Mouse (Mus musculus) liver, embryonic 16.5 days (tissue): ENCODE measurements around the gene Frmd5. TPM values are rescaled to one million over a fixed set of nuclear protein-coding genes. Genes with fewer than 3 reads are reported as not detected.
A peak's percentile ranks its signal among the peaks of the same experiment; 100 is the strongest.

ENCODE experiments used
- ATAC-seq: fragments of 200-750 bp; cut with Nextera tagmentation; 2 replicates; pipeline ENCODE4 v1.8.0; 2017; ENCODE audit warnings: low read depth, mild to moderate bottlenecking, moderate number of reproducible peaks, moderate library complexity
- H3K27ac ChIP-seq: fragments of 300-500 bp; sonication (generic); 2 replicates; pipeline ENCODE4 v1.5.1; 2014; ENCODE audit warnings: mild to moderate bottlenecking, low read length
- H3K27me3 ChIP-seq: fragments of 300-500 bp; sonication (generic); 2 replicates; pipeline ENCODE4 v1.6.1; 2014; ENCODE audit warnings: low read depth, low read length, mixed read lengths; ENCODE audit not compliant: control insufficient read depth, insufficient read depth
- H3K36me3 ChIP-seq: fragments of 300-500 bp; sonication (generic); 2 replicates; pipeline ENCODE4 v1.6.1; 2014; ENCODE audit warnings: mild to moderate bottlenecking; ENCODE audit not compliant: control insufficient read depth, insufficient read depth
- H3K4me1 ChIP-seq: fragments of 300-500 bp; sonication (generic); 2 replicates; pipeline ENCODE4 v1.6.1; 2014; ENCODE audit warnings: low read depth, low read length, mixed read lengths; ENCODE audit not compliant: control insufficient read depth
- H3K4me2 ChIP-seq: fragments of 300-500 bp; sonication (generic); 2 replicates; pipeline ENCODE4 v1.6.1; 2014; ENCODE audit warnings: low read depth, low read length, mixed read lengths
- H3K4me3 ChIP-seq: fragments of 300-500 bp; sonication (generic); 2 replicates; pipeline ENCODE4 v1.5.1; 2014; ENCODE audit warnings: low read depth, mild to moderate bottlenecking, low read length
- H3K9ac ChIP-seq: fragments of 300-500 bp; sonication (generic); 2 replicates; pipeline ENCODE4 v1.6.1; 2014; ENCODE audit warnings: low read depth, low read length
- H3K9me3 ChIP-seq: fragments of 300-500 bp; sonication (generic); replicated peaks from 2 replicates; pipeline ENCODE4 v1.6.1; 2016; ENCODE audit warnings: low read length; ENCODE audit not compliant: control insufficient read depth
- WGBS: fragments of 180-500 bp; shearing (Covaris S2); extraction: QIAGEN DNeasy Blood & Tissue Kit; methylation state at CpG from one replicate; pipeline ENCODE4 v1.1.7; 2014; ENCODE audit not compliant: insufficient replicate concordance; 5-methylcytosine and 5-hydroxymethylcytosine counted together
- polyA plus RNA-seq: library from polyadenylated mRNA; unstranded; fragments of >200 nt; fragmentation: Nextera tagmentation; extraction: Ambion mirVana; gene quantifications from 2 replicates; pipeline ENCODE4 v1.2.1, GENCODE M21; 2015

Frmd5 gene
- 0.12 and 0.18 TPM in 2 replicates for polyA plus RNA-seq

DNA sequence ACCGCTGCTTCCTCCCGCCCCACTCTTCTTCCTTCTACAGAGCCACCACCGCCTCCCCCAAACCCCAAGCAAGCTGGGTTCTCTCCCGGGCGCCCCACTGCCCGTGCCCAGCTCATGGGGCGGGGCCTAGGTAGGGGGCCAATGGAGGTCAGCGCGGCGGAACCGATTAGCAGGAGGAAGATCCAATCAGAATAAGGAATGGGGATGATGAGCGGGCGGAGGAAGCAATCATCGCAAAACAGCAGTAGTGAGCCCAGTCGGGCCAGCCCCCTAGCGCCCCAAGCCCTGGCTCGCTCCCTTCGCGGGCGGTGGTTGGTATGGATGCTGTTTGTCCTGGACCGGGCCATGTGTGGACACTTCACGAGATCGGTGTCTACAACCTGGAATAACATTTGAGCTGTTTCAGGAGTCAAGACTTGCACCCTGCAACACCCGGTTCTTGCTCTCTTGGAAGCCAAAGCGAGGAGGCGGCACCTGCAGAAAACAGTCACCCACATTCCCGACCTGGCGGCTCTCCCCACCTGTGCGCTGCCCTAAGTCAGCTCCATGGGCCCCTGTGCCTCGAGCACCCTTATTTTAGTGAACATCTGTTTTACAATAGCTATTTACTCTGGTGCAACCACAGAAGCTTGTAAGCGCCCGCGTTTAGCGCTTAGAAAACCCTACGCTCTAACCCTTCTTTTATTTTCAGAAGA lies at the start of gene Frmd5:
Gene Frmd5, minus strand, starts transcription at position 129 of the 695 bp plus-strand sequence.
- WGBS, result under 1% methylated on average over 35 of the region's 35 CpGs
- Histone ChIP-seq H3K4me1 (peaks cover 5% of the 10 kb centered on the region), H3K9me3 (no peaks in the 10 kb centered on the region), H3K9ac (no peak within 1 kb of the TSS), H3K4me2 (peak within 1 kb of the TSS; percentile 80), H3K36me3 (no peaks in the 10 kb centered on the region), H3K27me3 (peaks cover 53% of the 10 kb centered on the region), H3K27ac (no peak within 1 kb of the TSS), H3K4me3 (peak within 1 kb of the TSS; percentile 65)
- peak; percentile 95 for ATAC-seq

GRCm38 (mm10) chr2:121853974-121854373 lies 47.1 kb upstream of the Frmd5 start:
- WGBS, result 56% methylated on average over 3 of the region's 3 CpGs
- H3K4me1 ChIP-seq, result no peaks in the 10 kb centered on the region
- H3K4me2 ChIP-seq, result no peak overlapping the region
- H3K4me3 ChIP-seq, result no peak overlapping the region
- H3K9ac ChIP-seq, result no peak overlapping the region
- H3K27me3 ChIP-seq, result no peaks in the 10 kb centered on the region
- no peak overlapping the region for H3K27ac ChIP-seq
- no peaks in the 10 kb centered on the region for H3K36me3 ChIP-seq
- no peak for ATAC-seq
- H3K9me3 ChIP-seq, result no peaks in the 10 kb centered on the region

GRCm38 (mm10) chr2:121852045-121852444 lies 45.2 kb upstream of the Frmd5 start:
- Histone ChIP-seq H3K4me1 (no peaks in the 10 kb centered on the region), H3K27ac (no peak overlapping the region), H3K36me3 (no peaks in the 10 kb centered on the region), H3K9ac (no peak overlapping the region), H3K4me2 (no peak overlapping the region), H3K4me3 (no peak overlapping the region), H3K9me3 (no peaks in the 10 kb centered on the region), H3K27me3 (no peaks in the 10 kb centered on the region)
- no peak for ATAC-seq
- 11% methylated on average over 2 of the region's 2 CpGs for WGBS

GRCm38 (mm10) chr2:121846050-121846449 lies 39.2 kb upstream of the Frmd5 start:
- H3K4me2 ChIP-seq, result no peak overlapping the region
- H3K4me1 ChIP-seq, result no peaks in the 10 kb centered on the region
- no peaks in the 10 kb centered on the region for H3K9me3 ChIP-seq
- no peak overlapping the region for H3K4me3 ChIP-seq
- no peak overlapping the region for H3K27ac ChIP-seq
- H3K9ac ChIP-seq, result no peak overlapping the region
- WGBS, result 44% methylated on average over 8 of the region's 8 CpGs
- no peaks in the 10 kb centered on the region for H3K27me3 ChIP-seq
- H3K36me3 ChIP-seq, result no peaks in the 10 kb centered on the region
- no peak for ATAC-seq

- Histone ChIP-seq H3K27me3 (no peaks in the 10 kb centered on the region), H3K9ac (no peak overlapping the region), H3K4me1 (no peaks in the 10 kb centered on the region), H3K4me2 (no peak overlapping the region), H3K4me3 (no peak overlapping the region), H3K36me3 (no peaks in the 10 kb centered on the region), H3K9me3 (peaks cover 3% of the 10 kb centered on the region; the same call in 1 of the 2 replicates), H3K27ac (no peak overlapping the region)
- no peak for ATAC-seq
- WGBS, result 37% methylated on average over 3 of the region's 3 CpGs
Measured at GRCm38 (mm10) chr2:121842249-121842648, 35.4 kb upstream of the Frmd5 start.

- H3K4me1 ChIP-seq, result no peaks in the 10 kb centered on the region
- no peaks in the 10 kb centered on the region for H3K27me3 ChIP-seq
- H3K9ac ChIP-seq, result no peak overlapping the region
- no peaks in the 10 kb centered on the region for H3K36me3 ChIP-seq
- peaks cover 3% of the 10 kb centered on the region; the same call in 1 of the 2 replicates for H3K9me3 ChIP-seq
- no peak overlapping the region for H3K4me3 ChIP-seq
- ATAC-seq, result no peak
- no peak overlapping the region for H3K4me2 ChIP-seq
- WGBS, result 89% methylated on average over 3 of the region's 3 CpGs
- H3K27ac ChIP-seq, result no peak overlapping the region
Measured at GRCm38 (mm10) chr2:121841453-121841852, 34.6 kb upstream of the Frmd5 start.

GRCm38 (mm10) chr2:121834926-121835325 lies 28.0 kb upstream of the Frmd5 start:
- ATAC-seq, result no peak
- Histone ChIP-seq H3K9me3 (peaks cover 3% of the 10 kb centered on the region; the same call in 1 of the 2 replicates), H3K4me1 (no peaks in the 10 kb centered on the region), H3K27ac (no peak overlapping the region), H3K4me3 (no peak overlapping the region), H3K27me3 (no peaks in the 10 kb centered on the region), H3K36me3 (no peaks in the 10 kb centered on the region), H3K9ac (no peak overlapping the region), H3K4me2 (no peak overlapping the region)
- WGBS, result 47% methylated on average over 3 of the region's 3 CpGs

- H3K27ac ChIP-seq, result no peak overlapping the region
- H3K36me3 ChIP-seq, result no peaks in the 10 kb centered on the region
- H3K27me3 ChIP-seq, result no peaks in the 10 kb centered on the region
- H3K9ac ChIP-seq, result no peak overlapping the region
- H3K9me3 ChIP-seq, result no peaks in the 10 kb centered on the region
- no peaks in the 10 kb centered on the region for H3K4me1 ChIP-seq
- no peak for ATAC-seq
- no peak overlapping the region for H3K4me3 ChIP-seq
- WGBS, result 6% methylated on average over 5 of the region's 5 CpGs
- no peak overlapping the region for H3K4me2 ChIP-seq
Measured at GRCm38 (mm10) chr2:121832484-121832894, 25.6 kb upstream of the Frmd5 start.

GRCm38 (mm10) chr2:121828411-121828810 lies 21.5 kb upstream of the Frmd5 start:
- no peak overlapping the region for H3K4me2 ChIP-seq
- no peak for ATAC-seq
- no peaks in the 10 kb centered on the region for H3K4me1 ChIP-seq
- H3K27ac ChIP-seq, result no peak overlapping the region
- H3K27me3 ChIP-seq, result no peaks in the 10 kb centered on the region
- WGBS, result 65% methylated on average over 3 of the region's 3 CpGs
- no peaks in the 10 kb centered on the region for H3K36me3 ChIP-seq
- no peak overlapping the region for H3K9ac ChIP-seq
- no peak overlapping the region for H3K4me3 ChIP-seq
- no peaks in the 10 kb centered on the region for H3K9me3 ChIP-seq
